Mouse (Mus musculus) testis, adult 2 months (tissue): Measurements from ENCODE around the gene Pnpo. TPM values are rescaled to one million over a fixed set of nuclear protein-coding genes. Genes with fewer than 3 reads are reported as not detected.

Source experiments
- H3K27ac ChIP-seq: fragments of 200-500 bp; 2 replicates; pipeline ENCODE4 v1.5.1; 2012; ENCODE audit warnings: low read depth, low read length; ENCODE audit not compliant: control insufficient read depth, insufficient read depth
- H3K27me3 ChIP-seq: fragments of 200-500 bp; 2 replicates; pipeline ENCODE4 v1.6.1; 2012; ENCODE audit warnings: mild to moderate bottlenecking, low read length, moderate library complexity; ENCODE audit not compliant: control insufficient read depth, insufficient read depth
- H3K36me3 ChIP-seq: fragments of 200-500 bp; 2 replicates; pipeline ENCODE4 v1.6.1; 2012; ENCODE audit warnings: mild to moderate bottlenecking, low read length; ENCODE audit not compliant: control insufficient read depth, insufficient read depth
- H3K4me1 ChIP-seq: fragments of 200-500 bp; 2 replicates; pipeline ENCODE4 v1.6.1; 2012; ENCODE audit warnings: low read length; ENCODE audit not compliant: control insufficient read depth, insufficient read depth
- H3K4me3 ChIP-seq: fragments of 200-500 bp; 2 replicates; pipeline ENCODE4 v1.5.1; 2012; ENCODE audit warnings: low read depth, mild to moderate bottlenecking, low read length, moderate library complexity, mixed read lengths; ENCODE audit not compliant: control insufficient read depth
- CTCF ChIP-seq: fragments of 200-500 bp; IDR thresholded peaks from 2 replicates; pipeline ENCODE4 v1.5.1; 2012; ENCODE audit warnings: low read depth, mild to moderate bottlenecking, inconsistent platforms, low read length, moderate library complexity; ENCODE audit not compliant: control insufficient read depth, insufficient read depth, insufficient replicate concordance
- POLR2A ChIP-seq: fragments of 200-500 bp; IDR thresholded peaks from 2 replicates; pipeline ENCODE4 v1.6.1; 2012; ENCODE audit warnings: low read depth, mild to moderate bottlenecking, inconsistent platforms, low read length, moderate library complexity; ENCODE audit not compliant: control insufficient read depth
- polyA plus RNA-seq: library from polyadenylated mRNA; depleted of rRNA; stranded (reverse); fragments of >200 nt; gene quantifications from 2 replicates; pipeline ENCODE4 v1.2.3, GENCODE M21; 2012

Gene Pnpo
- polyA plus RNA-seq, 1 experiment: 3.8 TPM

GRCm38 (mm10) chr11:96982355-96982754, 38.6 kb upstream of the Pnpo start:
- TF ChIP-seq POLR2A (peak; percentile 82; the same call in 1 of the 2 replicates), CTCF (peak; percentile 62; the same call in 1 of the 2 replicates)
- Histone ChIP-seq H3K27ac (peak overlapping the region; percentile 89), H3K36me3 (no peaks in the 10 kb centered on the region), H3K4me3 (peak overlapping the region; percentile 66), H3K27me3 (no peaks in the 10 kb centered on the region), H3K4me1 (peaks cover 44% of the 10 kb centered on the region)

- H3K4me3 ChIP-seq: peak overlapping the region; percentile 66
- H3K36me3 ChIP-seq: no peaks in the 10 kb centered on the region
- H3K4me1 ChIP-seq: peaks cover 39% of the 10 kb centered on the region
- H3K27me3 ChIP-seq: no peaks in the 10 kb centered on the region
- H3K27ac ChIP-seq: peak overlapping the region; percentile 89; the same call in 1 of the 2 replicates
- TF ChIP-seq CTCF: no peak
- no peak for TF ChIP-seq POLR2A
Observed at GRCm38 (mm10) chr11:96981461-96981860, 37.7 kb upstream of the Pnpo start.

- TF ChIP-seq CTCF (no peak), POLR2A (no peak)
- Histone ChIP-seq H3K4me3 (peak overlapping the region; percentile 67), H3K27ac (0 out of 2 replicates have a peak overlapping the region, but pooled peaks have one; percentile 27), H3K4me1 (peaks cover 41% of the 10 kb centered on the region), H3K36me3 (no peaks in the 10 kb centered on the region), H3K27me3 (no peaks in the 10 kb centered on the region)
Observed at GRCm38 (mm10) chr11:96980021-96980420, 36.2 kb upstream of the Pnpo start.

GRCm38 (mm10) chr11:96979329-96979728, 35.5 kb upstream of the Pnpo start:
- peak overlapping the region; percentile 48 for H3K4me3 ChIP-seq

DNA sequence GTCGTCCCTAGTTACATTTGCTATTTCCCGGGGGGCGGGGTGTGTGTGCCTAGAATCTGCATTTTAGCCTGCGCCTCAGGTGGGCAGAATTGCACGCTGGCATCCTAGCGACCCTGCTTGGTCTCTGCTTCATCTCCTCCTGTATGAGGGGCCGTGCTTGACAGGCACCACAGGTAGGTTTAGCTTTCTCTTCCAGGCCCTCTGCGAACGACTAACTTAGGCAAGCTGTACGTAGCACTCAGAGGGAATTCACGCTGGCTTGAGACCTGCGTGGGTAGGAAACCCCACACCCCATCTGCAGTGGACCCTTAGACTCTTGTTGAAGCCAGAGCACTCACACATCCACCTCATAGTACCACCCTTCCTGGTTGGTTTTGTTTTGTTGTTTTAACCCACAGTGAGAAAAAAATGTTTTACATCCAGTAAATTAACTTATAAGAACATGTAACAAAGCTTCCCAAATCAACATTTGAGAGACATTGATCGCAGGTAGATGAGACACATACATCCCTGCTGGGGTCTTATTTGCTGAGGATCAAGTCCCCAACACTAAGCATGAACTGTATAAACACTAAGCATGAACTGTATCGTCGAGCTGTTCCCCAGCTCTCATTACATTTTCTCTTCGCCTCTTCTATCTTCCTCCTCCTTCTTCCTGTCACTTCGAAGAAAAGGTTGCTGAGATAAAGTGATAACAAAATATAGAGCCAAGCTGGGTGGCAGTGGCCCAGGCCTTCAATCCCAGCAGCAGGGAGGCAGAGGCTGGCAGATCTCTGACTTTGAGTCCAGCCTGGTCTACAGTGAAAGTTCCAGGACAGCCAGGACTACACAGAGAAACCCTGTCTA, 34.8 kb upstream of the Pnpo start:
- Histone ChIP-seq H3K4me3 (peak overlapping the region; percentile 90), H3K27me3 (no peaks in the 10 kb centered on the region), H3K27ac (peak overlapping the region; percentile 89), H3K36me3 (no peaks in the 10 kb centered on the region), H3K4me1 (peaks cover 38% of the 10 kb centered on the region)
- TF ChIP-seq CTCF (no peak), POLR2A (no peak)

More at GRCm38 (mm10) chr11:96979329-96979728, 35.5 kb upstream of the Pnpo start:
- no peaks in the 10 kb centered on the region for H3K27me3 ChIP-seq
- no peaks in the 10 kb centered on the region for H3K36me3 ChIP-seq
- peaks cover 38% of the 10 kb centered on the region for H3K4me1 ChIP-seq
- no peak for TF ChIP-seq POLR2A
- TF ChIP-seq CTCF: no peak
- no peak overlapping the region for H3K27ac ChIP-seq

- no peaks in the 10 kb centered on the region for H3K36me3 ChIP-seq
- no peaks in the 10 kb centered on the region for H3K27me3 ChIP-seq
- TF ChIP-seq POLR2A (peak; percentile 73), CTCF (no peak)
- peak overlapping the region; percentile 90 for H3K4me3 ChIP-seq
- H3K27ac ChIP-seq: peak overlapping the region; percentile 93
- peaks cover 33% of the 10 kb centered on the region for H3K4me1 ChIP-seq
Observed at GRCm38 (mm10) chr11:96977606-96978400, 34.0 kb upstream of the Pnpo start.
